Mouse (Mus musculus) lung, adult 18-20 months (tissue): ENCODE measurements around the gene Myo5a.

Experiments used
- DNase-seq, 2 experiments: peaks; one replicate each; pipeline ENCODE4 v3.0.0; 2022; ENCODE audit warnings: mixed read lengths in 2 of 2

Myo5a gene

GRCm38 (mm10) chr9:75070457-75071028, at the start of gene Myo5a:
Myo5a (plus strand) TSS chr9:75071015.
- DNase-seq = no peak

- DNase-seq = no peak
Observed at GRCm38 (mm10) chr9:75022546-75022945, 48.3 kb upstream of the Myo5a start.

DNA sequence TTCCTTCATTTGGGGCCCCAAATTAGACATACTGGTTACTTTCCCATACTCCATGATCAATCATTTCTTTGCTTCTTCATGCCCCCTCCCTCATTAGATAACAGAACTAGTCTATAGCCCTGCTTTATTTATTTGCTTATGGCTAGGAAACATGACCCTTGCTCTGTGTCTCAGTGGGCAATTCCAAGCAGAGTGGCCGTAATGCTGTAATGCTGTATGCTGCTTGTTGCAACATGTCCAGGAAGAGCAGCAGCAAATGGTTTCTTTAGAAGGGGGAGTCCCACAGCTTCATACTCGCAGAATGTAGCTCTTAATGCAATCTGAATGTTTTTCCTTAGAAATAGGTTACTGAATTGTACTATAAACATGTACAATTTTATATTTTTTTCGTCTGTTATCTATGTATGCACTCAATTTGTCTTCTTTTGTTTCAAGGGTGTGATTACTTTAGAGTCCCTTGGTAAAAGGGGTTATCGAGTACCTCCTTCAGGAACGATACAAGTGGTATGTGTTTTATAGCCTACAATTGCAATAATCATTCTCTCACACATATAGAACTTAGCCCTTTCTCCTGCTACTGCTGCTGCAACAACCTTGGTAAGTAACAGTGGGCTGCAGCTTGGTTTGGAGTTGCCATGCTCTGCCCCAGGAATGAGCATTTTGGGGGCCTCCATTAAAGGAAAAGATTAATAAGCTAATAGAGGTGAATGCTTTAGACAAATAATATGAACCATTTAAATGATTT, 47.5 kb upstream of the Myo5a start:
- DNase-seq = no peak

DNA sequence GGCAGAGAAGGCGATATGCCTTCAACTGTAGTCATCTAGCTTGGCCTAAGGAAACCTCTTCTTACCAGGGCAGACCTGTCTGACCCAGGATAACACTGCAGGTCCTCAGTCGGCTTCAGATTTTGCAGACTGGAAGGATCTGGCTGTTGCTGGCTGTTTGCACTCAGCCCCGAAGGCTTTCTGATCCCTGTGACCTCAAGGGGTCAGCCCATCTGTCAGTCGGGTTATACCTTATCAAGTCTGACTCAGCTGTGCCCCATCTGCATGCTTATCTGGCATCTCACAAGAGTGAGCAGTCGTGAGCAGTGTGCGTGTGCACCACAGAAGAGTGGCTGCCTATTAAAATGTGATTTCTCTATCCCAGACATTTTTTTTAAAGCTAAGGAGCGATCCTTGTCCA, 46.7 kb upstream of the Myo5a start:
- DNase-seq = no peak

DNA sequence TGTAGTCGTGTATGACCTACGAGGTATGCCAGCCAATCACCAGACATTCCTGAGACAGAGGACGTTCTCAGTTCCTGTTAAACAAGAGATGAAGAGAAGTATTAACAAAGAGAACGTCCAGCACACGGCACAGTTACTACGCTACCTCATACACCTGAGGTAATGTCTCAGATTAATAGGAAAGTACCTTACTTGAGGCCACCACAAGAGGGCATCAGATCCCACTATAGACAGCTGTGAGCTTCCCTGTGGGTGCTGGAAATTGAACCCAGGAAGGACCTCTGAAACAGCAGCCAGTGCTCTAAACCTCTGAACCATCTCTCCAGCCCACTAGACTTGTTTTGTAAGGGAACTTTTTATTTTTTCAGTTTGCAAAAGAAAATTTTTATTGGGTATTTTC, 45.1 kb upstream of the Myo5a start:
- no peak for DNase-seq

- no peak for DNase-seq
Observed at GRCm38 (mm10) chr9:75032408-75032807, 38.4 kb upstream of the Myo5a start.

DNA sequence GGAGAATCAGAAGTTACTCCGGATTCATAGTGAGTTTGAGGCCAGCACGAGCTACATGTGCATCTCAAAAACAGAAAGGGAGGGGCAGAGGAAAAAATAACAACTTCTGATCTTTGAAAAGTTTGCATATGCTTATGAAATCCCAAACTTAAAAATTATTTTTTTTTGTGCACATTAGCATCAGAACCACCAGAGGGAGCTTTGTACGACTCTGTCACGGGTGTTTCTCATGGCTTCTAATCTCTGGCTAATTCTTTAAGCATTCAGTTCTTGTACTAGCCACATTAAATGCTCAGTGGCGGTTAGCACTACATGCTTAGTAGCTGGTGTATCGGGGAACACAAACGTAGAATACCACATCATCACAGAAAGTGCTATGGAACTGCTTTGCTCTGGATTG, 37.7 kb upstream of the Myo5a start:
- no peak for DNase-seq

DNA sequence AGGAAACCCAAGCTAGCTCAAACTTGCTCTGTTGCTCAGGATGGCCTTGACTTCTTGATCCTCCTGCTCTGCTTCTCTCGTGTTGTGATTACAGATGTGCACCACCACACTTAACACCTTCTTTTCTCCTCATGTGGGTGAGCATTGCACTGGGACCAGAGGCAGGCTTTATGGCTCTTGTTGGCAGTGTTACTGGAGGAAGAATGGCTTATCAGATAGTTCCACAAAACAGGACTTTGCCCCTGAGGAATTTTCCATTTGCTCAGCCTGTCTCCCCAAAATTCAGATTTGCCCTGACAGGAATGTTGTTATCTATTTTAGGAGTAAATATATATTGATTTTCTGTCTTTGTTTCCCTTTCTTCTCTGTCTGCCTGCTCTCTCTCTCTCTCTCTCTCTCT, 36.1 kb upstream of the Myo5a start:
- DNase-seq = no peak

DNA sequence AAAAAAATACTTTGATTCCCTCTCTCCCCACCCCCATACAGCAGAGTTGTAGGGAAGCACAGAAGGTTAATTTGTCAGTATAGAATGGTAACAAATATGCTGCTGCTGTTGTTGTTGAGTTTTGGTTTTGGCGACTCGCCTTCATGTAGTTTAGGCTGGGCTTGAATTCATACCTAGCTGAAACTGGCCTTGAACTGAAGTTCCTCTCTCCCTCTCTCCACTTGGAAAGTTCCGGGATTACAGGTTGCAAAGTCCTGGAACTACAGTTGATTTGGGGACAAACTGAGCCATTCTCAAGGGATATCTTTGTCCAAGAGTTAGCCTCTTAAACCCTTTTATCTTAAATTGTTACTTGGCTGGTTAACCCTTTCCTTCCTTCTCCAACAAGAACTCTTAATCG, 34.9 kb upstream of the Myo5a start:
- no peak for DNase-seq

GRCm38 (mm10) chr9:75037451-75038356, 33.1 kb upstream of the Myo5a start, which contains the start of gene Arpp19:
Arpp19 (plus strand) TSS chr9:75037614.
- DNase-seq = peak; percentile 85 to 90

GRCm38 (mm10) chr9:75038357-75038688, 32.5 kb upstream of the Myo5a start:
- DNase-seq = no peak

DNA sequence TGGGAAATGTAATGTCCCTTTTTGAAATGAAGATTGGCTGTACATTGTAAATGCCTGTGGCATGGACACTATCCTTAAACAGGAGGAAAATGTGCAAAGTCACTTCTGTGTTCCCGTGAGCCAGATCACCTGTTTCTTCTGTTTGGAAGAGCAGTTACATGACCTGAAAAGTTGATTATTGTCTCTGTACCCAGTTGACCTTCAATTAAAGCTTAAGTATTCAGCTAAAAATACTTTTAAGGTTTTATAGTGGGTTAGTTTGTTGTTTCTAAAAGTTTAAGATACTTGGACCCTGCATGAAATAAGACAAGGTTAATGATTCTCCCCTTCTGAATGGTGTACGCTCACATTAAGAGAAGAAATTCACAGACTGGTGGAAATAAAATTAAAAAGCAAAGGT, 30.2 kb upstream of the Myo5a start:
- no peak for DNase-seq

GRCm38 (mm10) chr9:75041840-75042525, 28.8 kb upstream of the Myo5a start:
- DNase-seq = no peak

GRCm38 (mm10) chr9:75043191-75043590, 27.6 kb upstream of the Myo5a start:
- DNase-seq = no peak

GRCm38 (mm10) chr9:75047079-75047478, 23.7 kb upstream of the Myo5a start:
- DNase-seq = no peak

DNA sequence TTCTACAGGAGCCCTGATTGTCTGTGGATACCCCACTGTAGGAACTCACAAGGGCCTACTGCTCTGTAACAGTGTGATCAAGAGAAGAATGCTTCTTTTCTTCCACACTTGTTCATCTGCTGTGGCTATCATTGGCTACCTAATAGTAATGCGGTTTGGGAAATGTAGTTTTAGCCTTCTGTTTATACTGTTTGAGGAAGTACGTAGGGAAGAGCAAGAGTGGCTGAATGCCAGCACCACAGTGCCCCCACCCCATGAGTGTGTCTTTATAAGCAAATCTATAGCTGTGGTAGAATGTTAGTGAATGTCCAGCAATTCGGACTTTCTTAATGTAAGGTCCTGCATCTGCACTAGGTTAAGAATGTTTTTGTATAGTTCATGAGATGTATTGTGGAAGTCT, 21.7 kb upstream of the Myo5a start:
- DNase-seq = peak; percentile 31 to 49

GRCm38 (mm10) chr9:75050003-75050402, 20.8 kb upstream of the Myo5a start:
- peak; percentile 51 to 70 for DNase-seq

DNA sequence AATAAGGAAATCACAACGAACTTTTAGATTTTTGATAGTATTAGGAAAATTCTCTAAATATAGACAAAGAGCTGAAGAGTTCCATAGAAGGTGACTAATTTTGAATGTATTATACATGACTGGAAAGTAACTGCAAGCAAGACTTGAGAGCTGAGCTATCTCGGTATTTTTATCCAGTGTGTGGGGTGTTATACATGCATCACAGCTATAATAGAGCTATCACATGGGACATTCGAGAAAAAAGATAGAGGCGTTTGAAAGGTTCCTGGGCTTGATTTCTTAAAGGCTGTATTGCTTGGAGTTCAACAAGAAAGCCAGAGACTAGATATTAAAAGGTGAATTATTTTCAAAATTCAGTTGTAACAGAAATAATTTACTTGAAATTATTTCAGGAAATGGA, 19.0 kb upstream of the Myo5a start:
- DNase-seq = no peak

GRCm38 (mm10) chr9:75055046-75055445, 15.8 kb upstream of the Myo5a start:
- no peak for DNase-seq

GRCm38 (mm10) chr9:75064678-75065331, 6.0 kb upstream of the Myo5a start:
- DNase-seq = peak in 1 of 2 experiments; percentile 21

DNA sequence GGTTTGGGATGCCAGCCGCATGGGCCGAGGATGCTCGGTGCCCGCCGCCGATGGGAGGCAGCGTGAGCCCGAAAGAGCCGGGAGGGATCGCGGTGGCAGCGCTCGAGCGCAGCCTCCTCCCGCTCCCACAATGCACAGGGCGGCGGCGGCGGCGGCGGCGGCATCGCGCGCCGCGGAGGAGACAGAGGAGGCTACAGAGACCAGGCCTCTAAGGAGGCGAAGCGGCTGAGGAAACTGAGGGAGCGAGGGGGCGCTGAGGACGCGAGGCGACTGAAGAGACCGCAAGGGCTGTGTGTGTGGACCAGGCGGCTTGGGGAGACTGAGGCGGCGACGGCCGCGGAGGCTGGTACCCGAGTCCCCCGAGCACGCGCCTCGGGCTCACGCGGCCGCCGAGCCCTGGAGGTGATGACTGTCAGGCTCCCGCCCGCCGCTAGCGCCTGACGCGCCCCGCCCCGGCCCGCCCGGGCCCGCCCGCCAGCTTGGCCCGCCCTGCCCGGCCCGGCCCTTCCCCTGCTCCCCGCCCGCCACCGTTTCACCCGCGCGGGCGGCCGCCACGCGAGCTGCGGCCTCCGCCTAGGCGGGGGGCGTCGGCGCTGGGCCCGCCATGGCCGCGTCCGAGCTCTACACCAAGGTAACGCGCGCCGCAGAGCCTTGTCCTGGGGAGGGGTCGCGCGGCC, 352 bp downstream of the Myo5a start:
- peak; percentile 75 to 82 for DNase-seq

DNA sequence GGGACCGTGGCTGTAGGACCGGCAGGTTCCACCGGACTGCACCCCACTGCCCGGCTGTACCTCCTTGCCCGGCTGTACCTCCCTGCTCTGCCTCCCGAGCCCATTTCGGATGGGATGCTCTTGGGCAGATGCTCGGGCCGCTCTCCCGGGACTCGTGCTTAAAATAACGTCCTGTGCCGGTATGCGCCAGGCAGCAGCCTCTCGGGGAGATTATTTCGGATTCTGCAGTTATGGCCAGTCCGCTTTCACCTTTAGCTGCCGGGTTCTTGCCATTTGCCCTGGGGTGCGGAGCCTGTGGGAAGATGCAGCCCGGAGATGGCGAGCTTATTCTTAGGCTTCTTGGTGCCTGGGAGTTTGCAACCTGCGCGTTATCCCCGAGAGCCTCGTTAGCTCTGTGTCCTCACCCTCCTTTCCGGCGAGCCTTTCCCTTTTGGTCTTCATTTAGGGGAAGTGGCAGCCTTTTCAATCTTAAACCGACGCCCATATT, 934 bp downstream of the Myo5a start:
- peak; percentile 16 to 29 for DNase-seq
